Comparison of ENCODE assay signal across 11 mouse cellular contexts in the genomic region with DNA sequence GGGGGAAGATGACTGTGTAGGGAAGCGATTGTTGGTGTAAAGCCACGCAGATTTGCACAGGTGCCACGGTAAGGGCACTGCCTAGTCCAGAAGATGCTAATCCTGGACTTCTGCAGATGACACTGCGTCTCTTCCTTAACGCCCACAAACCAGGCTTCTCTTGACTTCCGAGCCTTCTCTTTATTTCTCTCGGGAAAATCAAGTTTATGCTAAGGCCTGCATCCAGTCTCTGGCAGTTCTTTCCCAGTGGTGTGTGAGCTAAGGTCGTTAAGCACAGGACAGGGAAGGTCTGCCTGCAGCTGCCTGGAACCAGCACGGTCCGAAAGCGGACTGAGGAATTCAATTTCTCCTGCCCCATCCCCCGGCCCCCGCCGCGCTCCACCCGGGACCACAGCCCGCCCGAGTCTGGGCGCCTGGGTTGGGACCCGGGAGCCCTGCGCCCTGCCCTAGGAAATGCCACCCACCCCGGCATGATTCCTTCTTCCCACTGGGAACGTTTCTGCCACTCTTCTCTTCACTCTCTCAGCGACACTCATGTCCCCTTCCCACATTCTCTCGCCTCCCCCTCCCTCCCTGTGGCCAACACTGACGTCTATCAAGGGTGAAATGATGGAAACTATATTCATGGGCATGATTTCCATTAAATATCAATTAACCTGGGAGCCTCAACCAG. TPM values are rescaled to one million over a fixed set of nuclear protein-coding genes. Genes with fewer than 3 reads are reported as not detected.
A peak's percentile ranks its signal among the peaks of the same experiment; 100 is the strongest.
DNase-seq lines count a peak whose midpoint lies in the region; ATAC-seq lines count a peak whose summit lies in the region.
"Had no signal": no experiment of that assay in that cellular context is flagged by ENCODE, and none has a peak within 500 bp of the region (broad histone marks: within the 10 kb centered on the region; RNA-seq: fewer than 3 reads in every experiment).

No protein-coding gene starts in this region.

- DNase-seq in lung, postnatal 14 days: no peak
- DNase-seq in cerebellum, postnatal 25 days: no peak
- DNase-seq in heart, postnatal 10 days: no peak
- DNase-seq: liver, postnatal 0 days had no signal

- H3K4me1 ChIP-seq in lung, embryonic 15.5 days: peaks cover 16% of the 10 kb centered on the region
- H3K4me1 ChIP-seq in intestine, embryonic 15.5 days (replicated peaks): peaks cover 9% of the 10 kb centered on the region
- peaks cover 35% of the 10 kb centered on the region; the same call in 1 of the 2 replicates for H3K4me1 ChIP-seq in kidney, embryonic 16.5 days (ENCODE audit: insufficient read depth, low read length)
- H3K4me1 ChIP-seq in neural tube, embryonic 13.5 days (replicated peaks): peaks cover 59% of the 10 kb centered on the region

- 5% methylated on average over 26 of the region's 26 CpGs for WGBS in lung, embryonic 15.5 days
- 12% methylated on average over 26 of the region's 26 CpGs for WGBS in intestine, embryonic 15.5 days
- 11% methylated on average over 26 of the region's 26 CpGs for WGBS in kidney, embryonic 16.5 days
- 4% methylated on average over 26 of the region's 26 CpGs for WGBS in neural tube, embryonic 13.5 days

- no peaks in the 10 kb centered on the region for H3K36me3 ChIP-seq in lung, embryonic 15.5 days
- H3K36me3 ChIP-seq in intestine, embryonic 15.5 days: no peaks in the 10 kb centered on the region
- no peaks in the 10 kb centered on the region for H3K36me3 ChIP-seq in kidney, embryonic 16.5 days (ENCODE audit: insufficient read depth, low read length)
- H3K36me3 ChIP-seq in neural tube, embryonic 13.5 days: no peaks in the 10 kb centered on the region

- ATAC-seq in lung, embryonic 15.5 days (ENCODE audit: borderline replicate concordance, extremely low read depth, low FRiP score, low TSS enrichment): no peak
- ATAC-seq in intestine, embryonic 15.5 days: no peak
- ATAC-seq in kidney, embryonic 16.5 days (ENCODE audit: low FRiP score, low TSS enrichment): peak; percentile 57
- ATAC-seq in neural tube, embryonic 13.5 days (ENCODE audit: low read depth): 0 out of 2 replicates have a peak, but pooled peaks have one; percentile 6
- ATAC-seq: liver, postnatal 0 days had no signal

- peak overlapping the region; percentile 46; the same call in 1 of the 2 replicates for H3K4me3 ChIP-seq in lung, embryonic 15.5 days
- peak overlapping the region; percentile 63 for H3K4me3 ChIP-seq in intestine, embryonic 15.5 days (replicated peaks)
- peak overlapping the region; percentile 78 for H3K4me3 ChIP-seq in kidney, embryonic 16.5 days (ENCODE audit: low read length)
- H3K4me3 ChIP-seq in neural tube, embryonic 13.5 days: peak overlapping the region; percentile 81

- peaks cover 98% of the 10 kb centered on the region for H3K27me3 ChIP-seq in lung, embryonic 15.5 days
- peaks cover 78% of the 10 kb centered on the region for H3K27me3 ChIP-seq in intestine, embryonic 15.5 days (replicated peaks)
- H3K27me3 ChIP-seq in kidney, embryonic 16.5 days (ENCODE audit: insufficient read depth, low read length): no peaks in the 10 kb centered on the region
- H3K27me3 ChIP-seq in neural tube, embryonic 13.5 days: peaks cover 23% of the 10 kb centered on the region

- no peaks in the 10 kb centered on the region for H3K9me3 ChIP-seq in lung, embryonic 15.5 days
- H3K9me3 ChIP-seq in intestine, embryonic 15.5 days: no peaks in the 10 kb centered on the region
- H3K9me3 ChIP-seq in kidney, embryonic 16.5 days (ENCODE audit: low read length): no peaks in the 10 kb centered on the region
- H3K9me3 ChIP-seq in neural tube, embryonic 13.5 days: no peaks in the 10 kb centered on the region

- no peak overlapping the region for H3K4me2 ChIP-seq in lung, embryonic 15.5 days
- peak overlapping the region; percentile 88 for H3K4me2 ChIP-seq in intestine, embryonic 15.5 days (replicated peaks)
- peak overlapping the region; percentile 72 for H3K4me2 ChIP-seq in kidney, embryonic 16.5 days (replicated peaks; ENCODE audit: low read depth, low read length)
- H3K4me2 ChIP-seq in neural tube, embryonic 13.5 days: peak overlapping the region; percentile 69

- intact Hi-C loops in heart, postnatal 10 days (cut with DNase I): loop anchor here (2.0 to 10.0 kb wide), 4 partner anchors 435 to 1081 kb away; no protein-coding TSS in a partner anchor

- no peak overlapping the region for H3K9ac ChIP-seq in lung, embryonic 15.5 days
- no peak overlapping the region for H3K9ac ChIP-seq in intestine, embryonic 15.5 days
- H3K9ac ChIP-seq in kidney, embryonic 16.5 days (replicated peaks; ENCODE audit: low read length): peak overlapping the region; percentile 99
- H3K9ac ChIP-seq in neural tube, embryonic 13.5 days: peak overlapping the region; percentile 100
- H3K9ac ChIP-seq: liver, postnatal 0 days had no signal

- H3K27ac ChIP-seq in lung, embryonic 15.5 days: no peak overlapping the region
- 0 out of 2 replicates have a peak overlapping the region, but pooled peaks have one; percentile 40 for H3K27ac ChIP-seq in intestine, embryonic 15.5 days
- peak overlapping the region; percentile 100 for H3K27ac ChIP-seq in kidney, embryonic 16.5 days (ENCODE audit: low read length)
- peak overlapping the region; percentile 100 for H3K27ac ChIP-seq in neural tube, embryonic 13.5 days (replicated peaks)

RNA-seq across cellular contexts. Expression of a gene that starts 0.6 kb away (rescaled TPM):
- polyA plus RNA-seq in lung, embryonic 15.5 days (2015; fragmentation: Nextera tagmentation; extraction: Ambion mirVana): 0.39 and 0.50 TPM in 2 replicates
- 4.2 and 5.1 TPM in 2 replicates for polyA plus RNA-seq in intestine, embryonic 15.5 days (2015; fragmentation: Nextera tagmentation; extraction: Ambion mirVana)
- 41.0 and 45.6 TPM in 2 replicates for polyA plus RNA-seq in kidney, embryonic 16.5 days (2015; fragmentation: Nextera tagmentation; extraction: Ambion mirVana)
- polyA plus RNA-seq in neural tube, embryonic 13.5 days (2015; fragmentation: Nextera tagmentation; extraction: Ambion mirVana): 17.4 and 22.8 TPM in 2 replicates
- total RNA-seq in heart, postnatal 10 days (2021): 1 to 10 TPM; 1.9 to 2.5 TPM
- total RNA-seq: hematopoietic stem cell, adult 5-6 weeks; layer of hippocampus, postnatal 14 days had no signal
- polyA plus RNA-seq: liver, postnatal 0 days had no signal

RNA-seq across cellular contexts. Expression of a gene that starts 6.3 kb away (rescaled TPM):
- 0.14 and 0.44 TPM in 2 replicates for polyA plus RNA-seq in lung, embryonic 15.5 days (2015; fragmentation: Nextera tagmentation; extraction: Ambion mirVana)
- 4.4 and 5.9 TPM in 2 replicates for polyA plus RNA-seq in intestine, embryonic 15.5 days (2015; fragmentation: Nextera tagmentation; extraction: Ambion mirVana)
- 38.2 and 38.4 TPM in 2 replicates for polyA plus RNA-seq in kidney, embryonic 16.5 days (2015; fragmentation: Nextera tagmentation; extraction: Ambion mirVana)
- 27.7 and 42.7 TPM in 2 replicates for polyA plus RNA-seq in neural tube, embryonic 13.5 days (2015; fragmentation: Nextera tagmentation; extraction: Ambion mirVana)
- under 1 TPM; 0.19 to 0.22 TPM for total RNA-seq in heart, postnatal 10 days (2021)
- total RNA-seq: hematopoietic stem cell, adult 5-6 weeks; layer of hippocampus, postnatal 14 days had no signal
- polyA plus RNA-seq: liver, postnatal 0 days had no signal

RNA-seq across cellular contexts. Expression of a gene that starts 7.9 kb away (rescaled TPM):
- polyA plus RNA-seq in lung, embryonic 15.5 days (2015; fragmentation: Nextera tagmentation; extraction: Ambion mirVana): 0.16 and 0.67 TPM in 2 replicates
- polyA plus RNA-seq in intestine, embryonic 15.5 days (2015; fragmentation: Nextera tagmentation; extraction: Ambion mirVana): 18.8 and 19.2 TPM in 2 replicates
- 14.6 and 15.4 TPM in 2 replicates for polyA plus RNA-seq in kidney, embryonic 16.5 days (2015; fragmentation: Nextera tagmentation; extraction: Ambion mirVana)
- 24.2 and 33.8 TPM in 2 replicates for polyA plus RNA-seq in neural tube, embryonic 13.5 days (2015; fragmentation: Nextera tagmentation; extraction: Ambion mirVana)
- not detected for total RNA-seq in heart, postnatal 10 days (2021)
- total RNA-seq: hematopoietic stem cell, adult 5-6 weeks; layer of hippocampus, postnatal 14 days had no signal
- polyA plus RNA-seq: liver, postnatal 0 days had no signal

RNA-seq across cellular contexts. Expression of a gene that starts 7.9 kb away (rescaled TPM):
- polyA plus RNA-seq in lung, embryonic 15.5 days (2015; fragmentation: Nextera tagmentation; extraction: Ambion mirVana): 0.19 TPM in 1 of 2 replicates, not detected in the other
- polyA plus RNA-seq in intestine, embryonic 15.5 days (2015; fragmentation: Nextera tagmentation; extraction: Ambion mirVana): 1.2 and 1.6 TPM in 2 replicates
- 4.5 and 4.9 TPM in 2 replicates for polyA plus RNA-seq in kidney, embryonic 16.5 days (2015; fragmentation: Nextera tagmentation; extraction: Ambion mirVana)
- 6.9 and 7.2 TPM in 2 replicates for polyA plus RNA-seq in neural tube, embryonic 13.5 days (2015; fragmentation: Nextera tagmentation; extraction: Ambion mirVana)
- total RNA-seq in heart, postnatal 10 days (2021): under 1 TPM; 0.55 to 0.57 TPM
- total RNA-seq: hematopoietic stem cell, adult 5-6 weeks; layer of hippocampus, postnatal 14 days had no signal
- polyA plus RNA-seq: liver, postnatal 0 days had no signal

RNA-seq across cellular contexts. Expression of a gene that starts 12.1 kb away (rescaled TPM):
- polyA plus RNA-seq in lung, embryonic 15.5 days (2015; fragmentation: Nextera tagmentation; extraction: Ambion mirVana): 0.14 and 0.34 TPM in 2 replicates
- polyA plus RNA-seq in intestine, embryonic 15.5 days (2015; fragmentation: Nextera tagmentation; extraction: Ambion mirVana): 4.8 and 7.9 TPM in 2 replicates
- polyA plus RNA-seq in kidney, embryonic 16.5 days (2015; fragmentation: Nextera tagmentation; extraction: Ambion mirVana): 33.5 and 38.5 TPM in 2 replicates
- polyA plus RNA-seq in neural tube, embryonic 13.5 days (2015; fragmentation: Nextera tagmentation; extraction: Ambion mirVana): 87.2 and 132 TPM in 2 replicates
- not detected for total RNA-seq in heart, postnatal 10 days (2021)
- total RNA-seq: hematopoietic stem cell, adult 5-6 weeks; layer of hippocampus, postnatal 14 days had no signal
- polyA plus RNA-seq: embryonic facial prominence, embryonic 11.5 days; liver, postnatal 0 days had no signal

Comparison
In these comparisons a context has a peak if more than half of its experiments do, and no peak if none do; other contexts are left out.
1. ATAC-seq: peak in kidney, embryonic 16.5 days (single experiment) and neural tube, embryonic 13.5 days (single experiment); none in lung, embryonic 15.5 days (single experiment) and intestine, embryonic 15.5 days (single experiment).
2. H3K9ac ChIP-seq: peak in kidney, embryonic 16.5 days (single experiment) and neural tube, embryonic 13.5 days (single experiment); none in lung, embryonic 15.5 days (single experiment) and intestine, embryonic 15.5 days (single experiment).
3. Peak in every context shown above with its lines, with median percentiles within 50 percentile points of each other: H3K4me3 ChIP-seq.